Mouse (Mus musculus) heart, adult 2 months (tissue): ENCODE results near the gene Tsks. TPM values are rescaled to one million over a fixed set of nuclear protein-coding genes. Genes with fewer than 3 reads are reported as not detected.
A peak's percentile ranks its signal among the peaks of the same experiment; 100 is the strongest.

ENCODE experiments used
- DNase-seq, 2 experiments: peaks; one replicate each; pipeline ENCODE4 v3.0.0; 2021
- H3K27ac ChIP-seq: fragments of 200-600 bp; 2 replicates; pipeline ENCODE4 v1.8.1; 2022
- H3K27me3 ChIP-seq: fragments of 200-500 bp; 2 replicates; pipeline ENCODE4 v1.6.1; 2012; ENCODE audit warnings: mild to moderate bottlenecking, low read length, inconsistent platforms, mixed read lengths; ENCODE audit not compliant: control insufficient read depth, insufficient read depth
- H3K36me3 ChIP-seq: fragments of 200-500 bp; 2 replicates; pipeline ENCODE4 v1.6.1; 2012; ENCODE audit warnings: low read length, inconsistent platforms; ENCODE audit not compliant: control insufficient read depth, insufficient read depth
- H3K4me1 ChIP-seq: fragments of 200-500 bp; 2 replicates; pipeline ENCODE4 v1.6.1; 2011; ENCODE audit warnings: low read length; ENCODE audit not compliant: control insufficient read depth, insufficient read depth
- H3K4me3 ChIP-seq: fragments of 200-600 bp; 2 replicates; pipeline ENCODE4 v1.8.1; 2022
- H3K79me2 ChIP-seq: fragments of 200-500 bp; replicated peaks from 2 replicates; pipeline ENCODE4 v1.6.1; 2012; ENCODE audit warnings: mild to moderate bottlenecking, inconsistent platforms, low read length, moderate library complexity, mixed read lengths; ENCODE audit not compliant: control insufficient read depth, insufficient read depth
- H3K9ac ChIP-seq: fragments of 200-500 bp; 2 replicates; pipeline ENCODE4 v1.6.1; 2012; ENCODE audit warnings: low read depth, mild to moderate bottlenecking, control low read depth, inconsistent platforms, low read length, mixed read lengths
- CTCF ChIP-seq: fragments of 200-600 bp; IDR thresholded peaks from 2 replicates; pipeline ENCODE4 v1.8.1; 2022; ENCODE audit warnings: antibody characterized with exemption, mild to moderate bottlenecking, moderate library complexity
- EP300 ChIP-seq: fragments of 200-500 bp; IDR thresholded peaks from 2 replicates; pipeline ENCODE4 v1.6.1; 2011; ENCODE audit warnings: low read depth, low read length, control low read depth; ENCODE audit not compliant: insufficient read depth
- POLR2A ChIP-seq: fragments of 200-500 bp; IDR thresholded peaks from 2 replicates; pipeline ENCODE4 v1.6.1; 2011; ENCODE audit warnings: mild to moderate bottlenecking, low read depth, low read length, control low read depth; ENCODE audit not compliant: insufficient read depth
- WGBS: fragments of 180-500 bp; shearing (Covaris S2); methylation state at CpG from one replicate; pipeline ENCODE4 v1.1.7; 2018; 5-methylcytosine and 5-hydroxymethylcytosine counted together
- intact Hi-C: fragments of 180-260 bp; cut with DNase I; formaldehyde crosslinking; loops from one replicate; pipeline ENCODE4 v1.15.1; 2025
- polyA plus RNA-seq: library from polyadenylated mRNA; depleted of rRNA; stranded (reverse); fragments of >200 nt; gene quantifications from 2 replicates; pipeline ENCODE4 v1.2.3, GENCODE M21; 2012
- total RNA-seq, 2 experiments: library from RNA; stranded (reverse); gene quantifications; 2 replicates each; pipeline ENCODE4 v1.2.3; 2021

Gene Tsks
- total and polyA plus RNA-seq, 3 experiments, result 1.5 TPM; not detected in 2

- no peaks in the 10 kb centered on the region for H3K27me3 ChIP-seq
- no peak for DNase-seq
- H3K9ac ChIP-seq, result no peak overlapping the region
- 86% methylated on average over 5 of the region's 5 CpGs for WGBS
- TF ChIP-seq EP300 (no peak), POLR2A (no peak), CTCF (no peak)
- intact Hi-C loops, result no loop called here
- no peak overlapping the region for H3K4me3 ChIP-seq
- H3K36me3 ChIP-seq, result no peaks in the 10 kb centered on the region
- H3K4me1 ChIP-seq, result no peaks in the 10 kb centered on the region
- H3K79me2 ChIP-seq, result no peaks in the 10 kb centered on the region
- H3K27ac ChIP-seq, result no peak overlapping the region
Observed at GRCm38 (mm10) chr7:44962831-44963230, 19.8 kb downstream of the Tsks start.

GRCm38 (mm10) chr7:44964990-44965389 is 22.0 kb downstream of the Tsks start:
- 97% methylated on average over 13 of the region's 13 CpGs for WGBS
- no peak overlapping the region for H3K4me3 ChIP-seq
- TF ChIP-seq POLR2A, result no peak
- no peak for TF ChIP-seq CTCF
- TF ChIP-seq EP300, result no peak
- H3K79me2 ChIP-seq, result no peaks in the 10 kb centered on the region
- no peaks in the 10 kb centered on the region for H3K36me3 ChIP-seq
- H3K27ac ChIP-seq, result no peak overlapping the region
- intact Hi-C loops, result no loop called here
- H3K9ac ChIP-seq, result no peak overlapping the region
- H3K4me1 ChIP-seq, result no peaks in the 10 kb centered on the region
- no peaks in the 10 kb centered on the region for H3K27me3 ChIP-seq
- no peak for DNase-seq

DNA sequence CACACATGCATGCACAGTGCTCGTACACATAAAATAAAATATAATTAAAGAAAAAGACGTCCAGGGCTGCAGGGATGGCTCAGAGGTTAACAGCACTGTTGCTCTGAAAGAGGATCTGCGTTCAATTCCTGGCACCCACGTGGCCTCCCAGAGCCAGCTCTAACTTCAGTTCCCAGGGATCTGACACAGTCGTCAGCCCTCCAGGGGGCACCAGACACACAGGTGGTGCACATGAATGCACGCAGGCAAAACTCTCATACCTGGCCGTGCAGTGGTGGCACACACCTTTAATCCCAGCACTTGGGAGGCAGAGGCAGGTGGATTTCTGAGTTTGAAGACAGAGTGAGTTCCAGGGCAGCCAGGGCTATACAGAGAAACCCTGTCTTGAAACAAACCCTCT is 23.0 kb downstream of the Tsks start:
- TF ChIP-seq CTCF (peak; percentile 24), EP300 (no peak)
- H3K9ac ChIP-seq, result no peak overlapping the region
- H3K79me2 ChIP-seq, result no peaks in the 10 kb centered on the region
- no peaks in the 10 kb centered on the region for H3K27me3 ChIP-seq
- H3K36me3 ChIP-seq, result no peaks in the 10 kb centered on the region
- H3K4me1 ChIP-seq, result peaks cover under 1% of the 10 kb centered on the region; the same call in 1 of the 2 replicates
- no peak overlapping the region for H3K27ac ChIP-seq
- H3K4me3 ChIP-seq, result no peak overlapping the region
- 71% methylated on average over 7 of the region's 7 CpGs for WGBS
- DNase-seq, result no peak
- intact Hi-C loops, result no loop called here

DNA sequence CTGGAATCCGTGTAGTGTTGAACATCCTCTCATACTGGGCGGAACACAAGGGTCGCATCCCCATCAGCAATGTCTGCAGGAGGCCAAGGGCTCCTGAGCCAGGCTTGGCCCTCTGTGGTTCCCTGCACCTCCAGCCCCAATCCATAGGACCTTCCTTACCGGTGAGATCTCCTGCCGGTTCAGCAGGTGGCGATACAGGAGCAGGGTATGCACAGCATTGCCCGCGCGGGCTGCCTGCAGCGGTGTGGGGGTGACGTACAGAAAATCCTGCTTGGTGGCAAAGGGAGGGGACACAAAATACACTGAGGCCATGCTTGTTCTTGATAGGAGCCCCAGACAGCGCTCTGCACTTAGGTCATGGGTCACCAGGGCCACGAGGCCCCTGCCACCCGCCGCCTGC is 23.6 kb downstream of the Tsks start:
- H3K4me1 ChIP-seq, result peaks cover 2% of the 10 kb centered on the region; the same call in 1 of the 2 replicates
- no peak for DNase-seq
- H3K79me2 ChIP-seq, result no peaks in the 10 kb centered on the region
- no peak overlapping the region for H3K27ac ChIP-seq
- intact Hi-C loops, result no loop called here
- 70% methylated on average over 15 of the region's 15 CpGs for WGBS
- no peak for TF ChIP-seq EP300
- no peak for TF ChIP-seq CTCF
- no peak overlapping the region for H3K9ac ChIP-seq
- H3K4me3 ChIP-seq, result no peak overlapping the region
- H3K36me3 ChIP-seq, result no peaks in the 10 kb centered on the region
- no peaks in the 10 kb centered on the region for H3K27me3 ChIP-seq

DNA sequence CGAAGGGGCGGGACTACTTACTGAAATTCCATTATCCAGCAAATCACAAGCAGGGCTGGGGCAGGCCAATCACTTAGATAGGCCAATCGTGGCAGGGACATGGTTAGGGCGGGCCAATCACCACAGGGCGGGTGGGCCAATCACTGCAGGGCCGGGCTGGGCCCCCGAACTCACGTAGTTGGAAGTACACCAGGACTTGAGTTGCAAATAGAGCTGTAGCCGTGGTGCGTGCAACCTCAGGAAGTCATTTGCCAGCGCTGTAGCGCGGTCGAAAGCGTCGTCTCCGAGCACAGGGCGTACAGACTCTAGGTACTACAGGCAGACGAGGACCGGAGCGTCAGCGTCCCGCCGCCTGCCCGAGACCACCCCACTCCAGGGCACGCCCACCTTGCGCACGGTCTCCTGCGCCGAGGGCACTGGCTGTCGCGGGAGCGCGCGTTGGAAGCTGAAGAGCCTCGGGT is 27.3 kb downstream of the Tsks start:
- H3K36me3 ChIP-seq, result no peaks in the 10 kb centered on the region
- no peaks in the 10 kb centered on the region for H3K79me2 ChIP-seq
- peaks cover 3% of the 10 kb centered on the region; the same call in 1 of the 2 replicates for H3K4me1 ChIP-seq
- intact Hi-C loops, result no loop called here
- peak overlapping the region; percentile 70 for H3K27ac ChIP-seq
- 1% methylated on average over 36 of the region's 36 CpGs for WGBS
- H3K4me3 ChIP-seq, result peak overlapping the region; percentile 56
- peak overlapping the region; percentile 41 for H3K9ac ChIP-seq
- DNase-seq, result peak; percentile 78 to 87
- TF ChIP-seq CTCF (no peak), EP300 (0 out of 2 replicates have a peak, but pooled peaks have one; percentile 33), POLR2A (peak; percentile 63)
- no peaks in the 10 kb centered on the region for H3K27me3 ChIP-seq

GRCm38 (mm10) chr7:44971142-44971541 is 28.1 kb downstream of the Tsks start:
- H3K79me2 ChIP-seq, result no peaks in the 10 kb centered on the region
- intact Hi-C loops, result no loop called here
- peaks cover 3% of the 10 kb centered on the region; the same call in 1 of the 2 replicates for H3K4me1 ChIP-seq
- H3K27ac ChIP-seq, result no peak overlapping the region
- no peak overlapping the region for H3K4me3 ChIP-seq
- TF ChIP-seq POLR2A (no peak), CTCF (no peak), EP300 (no peak)
- WGBS, result 77% methylated on average over 7 of the region's 7 CpGs
- H3K27me3 ChIP-seq, result no peaks in the 10 kb centered on the region
- DNase-seq, result no peak
- no peaks in the 10 kb centered on the region for H3K36me3 ChIP-seq
- no peak overlapping the region for H3K9ac ChIP-seq
